ENCODE assay signal across 1 mouse cellular context in genomic region chr11:70580358-70580720, GRCm38 (mm10).
TF ChIP-seq lines count a peak whose summit lies in the region.

No protein-coding gene starts in this region.

TF ChIP-seq in CH12.LX, 34 proteins besides CTCF, POLR2A, EP300 and RAD21 (continued from another document):
- TF ChIP-seq IRF4 (IDR thresholded peaks at IDR 0.05; ENCODE audit: low read depth, low read length): 0 out of 2 replicates have a peak, but pooled peaks have one; percentile 22
- TF ChIP-seq MAZ (IDR thresholded peaks at IDR 0.05; ENCODE audit: low read depth, low read length): peak; percentile 55; the same call in 1 of the 2 replicates
TF ChIP-seq in CH12.LX: peak in this region for 4.
